8 mouse cellular contexts compared by ENCODE assay signal in genomic region chr7:78579461-78580234, GRCm38 (mm10).
DNase-seq lines count a peak whose midpoint lies in the region; ATAC-seq and TF ChIP-seq lines count a peak whose summit lies in the region.

No protein-coding gene starts in this region.

- H3K27ac ChIP-seq in layer of hippocampus, adult 2 months = peak overlapping the region; percentile 97
- no peak overlapping the region for H3K27ac ChIP-seq in cerebellum, adult 2 months (ENCODE audit: insufficient read depth, low read length)
- H3K27ac ChIP-seq in liver, postnatal 0 days (ENCODE audit: low read depth) = no peak overlapping the region

- H3K9me3 ChIP-seq in liver, postnatal 0 days (ENCODE audit: low read length) = no peaks in the 10 kb centered on the region

- no peak for TF ChIP-seq EP300 in liver, postnatal 0 days (IDR thresholded peaks at IDR 0.05; ENCODE audit: low read depth)

- no peak overlapping the region for H3K9ac ChIP-seq in liver, postnatal 0 days (replicated peaks)

- TF ChIP-seq POLR2A in cerebellum, adult 2 months (IDR thresholded peaks at IDR 0.05; ENCODE audit: borderline replicate concordance, insufficient read depth, low read length) = no peak

- no peaks in the 10 kb centered on the region for H3K27me3 ChIP-seq in cerebellum, adult 2 months (ENCODE audit: control insufficient read depth, insufficient read depth, low read length)
- H3K27me3 ChIP-seq in liver, postnatal 0 days (ENCODE audit: insufficient read depth, low read length) = peaks cover 64% of the 10 kb centered on the region

- TF ChIP-seq CTCF in layer of hippocampus, adult 2 months (conservative IDR thresholded peaks at IDR 0.05) = peak; percentile 65
- peak; percentile 49; the same call in 1 of the 2 replicates for TF ChIP-seq CTCF in cerebellum, adult 2 months (IDR thresholded peaks at IDR 0.05; ENCODE audit: borderline replicate concordance, insufficient read depth, low read depth, low read length)
- TF ChIP-seq CTCF in liver, postnatal 0 days (IDR thresholded peaks at IDR 0.05; ENCODE audit: low read depth) = peak; percentile 33

- no peaks in the 10 kb centered on the region for H3K36me3 ChIP-seq in liver, postnatal 0 days (replicated peaks; ENCODE audit: insufficient read depth, low read length)

- ATAC-seq in granulocyte monocyte progenitor cell, adult 5-6 weeks (replicated peaks; ENCODE audit: poor library complexity, severe bottlenecking) = 0 out of 2 replicates have a peak, but pooled peaks have one; percentile 23
- no peak for ATAC-seq in liver, postnatal 0 days

- H3K4me3 ChIP-seq in layer of hippocampus, adult 2 months = peak overlapping the region; percentile 74
- peak overlapping the region; percentile 86 for H3K4me3 ChIP-seq in cerebellum, adult 2 months (replicated peaks; ENCODE audit: insufficient read depth, low read depth, low read length)
- no peak overlapping the region for H3K4me3 ChIP-seq in liver, postnatal 0 days (ENCODE audit: low read depth, low read length)

- no peak overlapping the region for H3K4me2 ChIP-seq in liver, postnatal 0 days (ENCODE audit: low read depth, low read length)

- DNase-seq in layer of hippocampus, adult 2 months (ENCODE audit: low spot score in 2 of 2) = peak in 1 of 2 experiments; percentile 41
- DNase-seq in layer of hippocampus, adult 9-10 months (ENCODE audit: low spot score) = no peak
- peak; percentile 69 for DNase-seq in ES-CJ7 (ENCODE audit: low read depth, low spot score)
- peak; percentile 79 to 81 for DNase-seq in cerebellum, adult 2 months
- DNase-seq in liver, postnatal 0 days = peak; percentile 23
- DNase-seq in thymus, postnatal 14 days = peak; percentile 67
- no peak for DNase-seq in layer of hippocampus, adult 18-20 months (ENCODE audit: low spot score in 2 of 2)

- WGBS in cerebellum, adult 2 months = 16% methylated on average over 13 of the region's 13 CpGs
- WGBS in liver, postnatal 0 days (ENCODE audit: insufficient replicate concordance) = 3% methylated on average over 13 of the region's 13 CpGs

- peaks cover 10% of the 10 kb centered on the region for H3K4me1 ChIP-seq in cerebellum, adult 2 months (ENCODE audit: control insufficient read depth, insufficient read depth, low read length)
- no peaks in the 10 kb centered on the region for H3K4me1 ChIP-seq in liver, postnatal 0 days (ENCODE audit: insufficient read depth)

Comparison
In these comparisons a context has a peak if more than half of its experiments do, and no peak if none do; other contexts are left out.
1. DNase-seq: peak in ES-CJ7 (single experiment), cerebellum, adult 2 months (2 of 2), liver, postnatal 0 days (single experiment) and thymus, postnatal 14 days (single experiment); none in layer of hippocampus, adult 9-10 months (single experiment) and layer of hippocampus, adult 18-20 months (0 of 2).
2. Peak in every context shown above with its lines, with median percentiles within 50 percentile points of each other: CTCF ChIP-seq.